Mouse (Mus musculus) ES-E14 (cell line): ENCODE measurements around the gene Hrh2.

Experiments
- HCFC1 ChIP-seq: IDR thresholded peaks from 2 replicates; pipeline ENCODE4 v1.6.1; 2012; ENCODE audit warnings: low read length, inconsistent platforms, borderline replicate concordance; ENCODE audit not compliant: insufficient read depth
- MAFK ChIP-seq: IDR thresholded peaks from 2 replicates; pipeline ENCODE4 v1.6.1; 2014; ENCODE audit warnings: mild to moderate bottlenecking, low read depth, low read length, inconsistent platforms; ENCODE audit not compliant: insufficient read depth
- ZC3H11A ChIP-seq: IDR thresholded peaks from 2 replicates; pipeline ENCODE4 v1.6.1; 2012; ENCODE audit warnings: low read depth, mild to moderate bottlenecking, inconsistent platforms, low read length, borderline replicate concordance
- ZNF384 ChIP-seq: IDR thresholded peaks from 2 replicates; pipeline ENCODE4 v1.6.1; 2012; ENCODE audit warnings: low read depth, low read length, inconsistent platforms

DNA sequence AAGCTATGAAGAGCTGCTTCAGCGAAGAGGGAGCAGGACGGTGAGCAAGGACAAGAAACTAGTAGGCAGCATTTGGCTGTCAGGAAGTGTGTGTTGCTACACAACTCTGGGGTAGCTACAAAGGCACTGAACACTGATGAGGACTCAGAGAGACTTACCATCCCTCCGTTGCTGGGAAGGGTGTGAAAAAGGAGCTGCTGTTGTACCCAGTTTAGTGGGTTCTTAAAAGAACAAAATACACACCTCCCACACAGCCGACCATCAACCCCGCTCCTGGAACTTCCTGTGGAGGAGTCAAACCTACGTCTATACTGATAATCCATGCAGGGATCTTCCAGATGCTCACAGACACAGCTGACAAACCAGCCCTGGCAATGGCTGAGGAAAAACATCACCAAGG is 85.5 kb downstream of the Hrh2 start:
- TF ChIP-seq MAFK, result no peak
- no peak for TF ChIP-seq HCFC1
- TF ChIP-seq ZNF384, result no peak
- no peak for TF ChIP-seq ZC3H11A
